Mouse (Mus musculus): ENCODE measurements at regions not wholly inside any gene's neighbourhood (a gene's known extent, or its start where the extent isn't known, plus 50 kb on each side); places are given as distances from the start of the nearest gene placed in this dataset.

GRCm38 (mm10) chr6:98551781-98552180 lies 209.2 kb upstream of the Gm765 start:
- TF ChIP-seq POLR2A (IDR thresholded peaks at IDR 0.05; ENCODE audit: insufficient read length, low read depth) (no peak), MYOD1 (IDR thresholded peaks at IDR 0.05; ENCODE audit: control insufficient read depth in 1 of 3, insufficient read length in 2 of 3, low read depth in 2 of 3) (no peak)

Measured in myocyte (in vitro differentiated cells).